Mouse (Mus musculus): Measurements from ENCODE around the gene Ralgapa2. TPM values are rescaled to one million over a fixed set of nuclear protein-coding genes. Genes with fewer than 3 reads are reported as not detected.
A peak's percentile ranks its signal among the peaks of the same experiment; 100 is the strongest.

Ralgapa2 gene
- total RNA-seq (2014; rRNA removed) (19.2 and 32.9 TPM in 2 replicates), polyA plus RNA-seq (2015; fragmentation: Nextera tagmentation; extraction: Ambion mirVana) (3.6 and 6.8 TPM in 2 replicates)

DNA sequence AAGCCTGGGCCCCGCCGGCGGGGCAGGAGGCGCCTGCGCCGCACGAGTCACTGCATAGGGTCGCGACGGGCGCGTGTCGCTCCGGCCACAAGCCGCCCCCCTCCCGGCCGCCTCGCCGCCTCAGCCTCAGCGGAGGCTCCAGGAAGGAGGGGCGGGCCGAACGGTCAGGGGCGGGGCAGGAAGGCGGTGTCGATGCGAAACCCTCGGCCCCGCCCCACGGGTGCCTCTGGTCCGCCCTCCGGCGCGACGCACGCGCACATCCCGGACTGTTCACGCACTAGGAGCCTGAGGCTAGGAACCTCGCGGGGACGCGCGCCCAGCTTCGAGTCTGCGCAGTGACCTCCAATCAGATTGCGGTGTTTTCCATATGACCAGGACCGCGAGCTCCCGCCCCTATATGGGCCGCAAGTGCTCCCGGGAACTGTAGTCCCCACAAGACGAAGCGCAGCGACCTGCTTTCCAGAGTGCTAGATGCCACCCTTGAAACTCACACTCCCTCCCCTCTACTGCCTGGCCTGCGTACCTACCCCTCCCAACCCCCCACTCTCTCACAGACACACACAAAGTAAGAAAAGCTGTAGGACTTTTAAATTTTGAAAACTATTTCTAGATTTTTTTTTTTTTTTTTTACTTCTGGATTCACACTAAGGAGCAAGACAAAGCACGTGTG is at the start of gene Ralgapa2:
Ralgapa2 (minus strand) TSS at position 434 of the 670 bp plus-strand sequence.
- peak within 1 kb of the TSS; percentile 74 for H3K4me2 ChIP-seq (ENCODE audit: low read depth)
- H3K4me3 ChIP-seq (ENCODE audit: low read depth, low read length): peak within 1 kb of the TSS; percentile 96
- ATAC-seq (peak; percentile 98), DNase-seq (peak; percentile 100)
- WGBS: under 1% methylated on average over 52 of the region's 57 CpGs
- H3K9ac ChIP-seq: peak within 1 kb of the TSS; percentile 87
- H3K9me3 ChIP-seq (ENCODE audit: low read length): no peaks in the 10 kb centered on the region
- H3K4me1 ChIP-seq (ENCODE audit: insufficient read depth): peaks cover 9% of the 10 kb centered on the region; the same call in 1 of the 2 replicates
- H3K36me3 ChIP-seq (ENCODE audit: insufficient read depth): no peaks in the 10 kb centered on the region
- H3K27ac ChIP-seq (ENCODE audit: low read depth, low read length): peak within 1 kb of the TSS; percentile 57
- TF ChIP-seq CTCF (IDR thresholded peaks at IDR 0.05; ENCODE audit: low read depth): no peak
- H3K27me3 ChIP-seq (ENCODE audit: insufficient read depth, low read length): no peaks in the 10 kb centered on the region

DNA sequence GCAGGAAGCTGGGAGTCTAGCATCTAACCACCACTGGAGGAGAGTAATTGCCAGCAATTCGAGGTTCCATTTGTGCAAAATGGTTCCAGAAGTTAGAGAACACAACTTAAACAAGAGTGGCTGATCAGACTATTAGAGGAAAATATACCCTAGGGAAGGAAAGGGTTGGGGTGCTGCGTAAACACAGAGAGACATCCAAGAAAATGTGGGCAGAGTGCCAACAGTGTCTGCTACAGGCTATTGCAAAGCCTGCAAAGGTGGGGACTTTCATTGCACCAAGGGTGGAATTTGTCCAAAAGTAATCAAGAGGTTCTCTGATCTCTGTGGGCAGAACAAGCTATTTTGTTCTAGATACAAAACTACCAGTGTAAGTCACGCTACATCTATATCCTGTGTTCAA is 49.4 kb upstream of the Ralgapa2 start:
- no peak overlapping the region for H3K4me2 ChIP-seq (ENCODE audit: low read depth)
- no peak overlapping the region for H3K4me3 ChIP-seq (ENCODE audit: low read depth, low read length)
- no peaks in the 10 kb centered on the region for H3K36me3 ChIP-seq (ENCODE audit: insufficient read depth)
- DNase-seq (no peak), ATAC-seq (no peak)
- H3K9me3 ChIP-seq (ENCODE audit: low read length): no peaks in the 10 kb centered on the region
- no peak for TF ChIP-seq CTCF (IDR thresholded peaks at IDR 0.05; ENCODE audit: low read depth)
- H3K27ac ChIP-seq (ENCODE audit: low read depth, low read length): no peak overlapping the region
- H3K27me3 ChIP-seq (ENCODE audit: insufficient read depth, low read length): no peaks in the 10 kb centered on the region
- no peaks in the 10 kb centered on the region for H3K4me1 ChIP-seq (ENCODE audit: insufficient read depth)
- H3K9ac ChIP-seq: no peak overlapping the region
- 58% methylated on average over 3 of the region's 3 CpGs for WGBS

- 85% methylated on average over 4 of the region's 4 CpGs for WGBS
- Histone ChIP-seq H3K4me2 (ENCODE audit: low read depth) (no peak overlapping the region), H3K4me3 (ENCODE audit: low read depth, low read length) (no peak overlapping the region)
These were observed 48.5 kb upstream of the Ralgapa2 start for GRCm38 (mm10) chr2:146560633-146561043.

GRCm38 (mm10) chr2:146556148-146556547 is 44.0 kb upstream of the Ralgapa2 start:
- Histone ChIP-seq H3K4me3 (ENCODE audit: low read depth, low read length) (no peak overlapping the region), H3K9me3 (ENCODE audit: low read length) (no peaks in the 10 kb centered on the region), H3K4me1 (ENCODE audit: insufficient read depth) (0 out of 2 replicates have a peak, but pooled peaks cover 1% of the 10 kb centered on the region), H3K36me3 (ENCODE audit: insufficient read depth) (no peaks in the 10 kb centered on the region), H3K4me2 (ENCODE audit: low read depth) (no peak overlapping the region), H3K27ac (ENCODE audit: low read depth, low read length) (no peak overlapping the region), H3K9ac (no peak overlapping the region), H3K27me3 (ENCODE audit: insufficient read depth, low read length) (no peaks in the 10 kb centered on the region)
- no peak for DNase-seq
- ATAC-seq: no peak
- no peak for TF ChIP-seq CTCF (IDR thresholded peaks at IDR 0.05; ENCODE audit: low read depth)

More at GRCm38 (mm10) chr2:146560633-146561043, 48.5 kb upstream of the Ralgapa2 start:
- Histone ChIP-seq H3K4me1 (ENCODE audit: insufficient read depth) (no peaks in the 10 kb centered on the region), H3K27me3 (ENCODE audit: insufficient read depth, low read length) (no peaks in the 10 kb centered on the region), H3K36me3 (ENCODE audit: insufficient read depth) (no peaks in the 10 kb centered on the region), H3K9ac (no peak overlapping the region), H3K9me3 (ENCODE audit: low read length) (no peaks in the 10 kb centered on the region), H3K27ac (ENCODE audit: low read depth, low read length) (no peak overlapping the region)
- no peak for TF ChIP-seq CTCF (IDR thresholded peaks at IDR 0.05; ENCODE audit: low read depth)
- DNase-seq (no peak), ATAC-seq (no peak)

DNA sequence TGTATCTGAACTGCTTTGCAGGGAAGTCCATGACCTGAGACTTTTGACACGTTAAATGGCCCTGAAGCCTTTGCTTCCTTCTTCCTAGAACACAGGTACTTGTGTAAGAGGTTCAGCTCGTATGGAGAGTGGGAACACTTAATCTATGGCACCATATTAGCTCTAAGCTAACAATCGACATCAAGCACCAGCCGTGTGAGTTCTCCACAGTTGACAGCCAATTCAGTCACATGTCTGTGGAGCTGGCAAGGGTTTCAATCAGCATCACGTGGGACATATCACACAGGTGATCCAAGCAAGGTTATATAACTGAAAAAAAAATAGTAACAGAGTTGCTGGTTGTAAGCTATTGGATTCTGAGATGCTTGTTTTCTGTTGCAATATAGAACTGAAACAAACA is 43.2 kb upstream of the Ralgapa2 start:
- ATAC-seq (no peak), DNase-seq (no peak)
- no peak overlapping the region for H3K4me2 ChIP-seq (ENCODE audit: low read depth)
- no peaks in the 10 kb centered on the region for H3K9me3 ChIP-seq (ENCODE audit: low read length)
- no peak overlapping the region for H3K27ac ChIP-seq (ENCODE audit: low read depth, low read length)
- H3K9ac ChIP-seq: no peak overlapping the region
- H3K36me3 ChIP-seq (ENCODE audit: insufficient read depth): no peaks in the 10 kb centered on the region
- no peaks in the 10 kb centered on the region for H3K27me3 ChIP-seq (ENCODE audit: insufficient read depth, low read length)
- 75% methylated on average over 5 of the region's 5 CpGs for WGBS
- no peak overlapping the region for H3K4me3 ChIP-seq (ENCODE audit: low read depth, low read length)
- no peak for TF ChIP-seq CTCF (IDR thresholded peaks at IDR 0.05; ENCODE audit: low read depth)
- H3K4me1 ChIP-seq (ENCODE audit: insufficient read depth): 0 out of 2 replicates have a peak, but pooled peaks cover 3% of the 10 kb centered on the region

GRCm38 (mm10) chr2:146553701-146554100 is 41.6 kb upstream of the Ralgapa2 start:
- no peaks in the 10 kb centered on the region for H3K36me3 ChIP-seq (ENCODE audit: insufficient read depth)
- TF ChIP-seq CTCF (IDR thresholded peaks at IDR 0.05; ENCODE audit: low read depth): no peak
- H3K9ac ChIP-seq: no peak overlapping the region
- DNase-seq (no peak), ATAC-seq (no peak)
- no peak overlapping the region for H3K4me3 ChIP-seq (ENCODE audit: low read depth, low read length)
- no peaks in the 10 kb centered on the region for H3K27me3 ChIP-seq (ENCODE audit: insufficient read depth, low read length)
- no peaks in the 10 kb centered on the region for H3K9me3 ChIP-seq (ENCODE audit: low read length)
- no peak overlapping the region for H3K4me2 ChIP-seq (ENCODE audit: low read depth)
- 28% methylated on average over 2 of the region's 2 CpGs for WGBS
- H3K27ac ChIP-seq (ENCODE audit: low read depth, low read length): no peak overlapping the region
- 0 out of 2 replicates have a peak, but pooled peaks cover 9% of the 10 kb centered on the region for H3K4me1 ChIP-seq (ENCODE audit: insufficient read depth)

GRCm38 (mm10) chr2:146551818-146552217 is 39.7 kb upstream of the Ralgapa2 start:
- H3K9ac ChIP-seq: no peak overlapping the region
- no peak for TF ChIP-seq CTCF (IDR thresholded peaks at IDR 0.05; ENCODE audit: low read depth)
- H3K36me3 ChIP-seq (ENCODE audit: insufficient read depth): no peaks in the 10 kb centered on the region
- DNase-seq: no peak
- 0 out of 2 replicates have a peak, but pooled peaks cover 9% of the 10 kb centered on the region for H3K4me1 ChIP-seq (ENCODE audit: insufficient read depth)
- WGBS: 60% methylated on average over 4 of the region's 4 CpGs
- no peaks in the 10 kb centered on the region for H3K9me3 ChIP-seq (ENCODE audit: low read length)
- ATAC-seq: no peak
- no peak overlapping the region for H3K27ac ChIP-seq (ENCODE audit: low read depth, low read length)
- H3K4me3 ChIP-seq (ENCODE audit: low read depth, low read length): no peak overlapping the region
- no peak overlapping the region for H3K4me2 ChIP-seq (ENCODE audit: low read depth)
- H3K27me3 ChIP-seq (ENCODE audit: insufficient read depth, low read length): no peaks in the 10 kb centered on the region

Measured in forebrain, postnatal 0 days (tissue).